7 mouse cellular contexts compared by ENCODE assay signal in the genomic region with DNA sequence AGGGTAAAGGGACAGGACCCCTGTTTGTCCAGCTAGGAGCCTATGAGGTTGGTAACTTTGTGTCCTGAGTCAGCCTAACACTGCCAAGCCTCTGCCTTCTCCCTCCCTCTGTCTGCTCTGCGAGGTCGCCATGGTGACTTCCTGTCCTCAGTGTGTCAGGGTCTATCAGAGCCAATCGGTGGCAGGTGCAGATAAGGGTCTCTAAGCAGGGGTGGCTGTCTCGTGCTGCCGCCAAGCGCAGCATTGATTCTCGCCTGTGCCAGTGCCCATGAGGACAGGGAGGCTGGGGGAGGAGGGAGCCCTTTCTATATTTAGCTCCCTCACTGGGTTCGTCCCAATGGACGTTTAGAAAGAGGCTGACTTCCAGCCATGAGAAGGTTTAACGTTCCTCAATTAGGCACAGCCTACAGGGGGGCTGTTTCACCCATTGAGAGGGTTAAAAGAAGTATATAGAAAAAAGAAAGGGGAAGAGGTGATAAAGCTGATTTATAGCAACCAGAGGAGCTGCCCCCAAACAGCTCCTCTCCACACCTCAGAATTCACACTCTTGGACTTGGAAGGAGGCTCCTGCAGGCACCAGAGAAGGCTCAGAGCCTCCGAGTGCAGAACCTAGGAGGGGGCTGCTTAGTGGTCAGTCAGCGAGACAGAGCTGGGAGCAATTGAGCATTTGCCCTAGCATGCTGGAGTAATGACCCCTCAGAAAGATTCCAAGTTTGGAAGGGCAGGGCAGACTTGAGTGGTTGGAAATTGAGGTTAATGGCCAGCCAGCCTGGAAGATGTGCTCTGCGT.
DNase-seq lines count a peak whose midpoint lies in the region; ATAC-seq lines count a peak whose summit lies in the region.

No protein-coding gene starts in this region.

- H3K9me3 ChIP-seq in limb, embryonic 12.5 days = no peaks in the 10 kb centered on the region
- no peaks in the 10 kb centered on the region for H3K9me3 ChIP-seq in limb, embryonic 10.5 days (replicated peaks)
- no peaks in the 10 kb centered on the region for H3K9me3 ChIP-seq in forebrain, embryonic 13.5 days (replicated peaks)
- H3K9me3 ChIP-seq in neural tube, embryonic 12.5 days = no peaks in the 10 kb centered on the region

- no peaks in the 10 kb centered on the region; the same call in 1 of the 2 replicates for H3K27me3 ChIP-seq in limb, embryonic 12.5 days
- no peaks in the 10 kb centered on the region for H3K27me3 ChIP-seq in limb, embryonic 10.5 days (ENCODE audit: low read depth, poor library complexity, severe bottlenecking)
- no peaks in the 10 kb centered on the region for H3K27me3 ChIP-seq in forebrain, embryonic 13.5 days
- peaks cover 5% of the 10 kb centered on the region; the same call in 1 of the 2 replicates for H3K27me3 ChIP-seq in neural tube, embryonic 12.5 days (replicated peaks)

- H3K9ac ChIP-seq in limb, embryonic 12.5 days (replicated peaks) = no peak overlapping the region
- H3K9ac ChIP-seq in forebrain, embryonic 13.5 days = no peak overlapping the region
- H3K9ac ChIP-seq in neural tube, embryonic 12.5 days = no peak overlapping the region

- 0 out of 2 replicates have a peak overlapping the region, but pooled peaks have one; percentile 11 for H3K4me2 ChIP-seq in limb, embryonic 12.5 days
- no peak overlapping the region for H3K4me2 ChIP-seq in forebrain, embryonic 13.5 days
- H3K4me2 ChIP-seq in neural tube, embryonic 12.5 days (replicated peaks) = peak overlapping the region; percentile 9; the same call in 1 of the 2 replicates

- H3K4me3 ChIP-seq in limb, embryonic 12.5 days (replicated peaks) = no peak overlapping the region
- no peak overlapping the region for H3K4me3 ChIP-seq in limb, embryonic 10.5 days
- H3K4me3 ChIP-seq in forebrain, embryonic 13.5 days = no peak overlapping the region
- H3K4me3 ChIP-seq in neural tube, embryonic 12.5 days = no peak overlapping the region

- ATAC-seq in limb, embryonic 12.5 days (ENCODE audit: insufficient number of reproducible peaks, insufficient read depth, low FRiP score, low TSS enrichment, low read depth) = no peak
- peak; percentile 80 for ATAC-seq in forebrain, embryonic 13.5 days
- ATAC-seq in neural tube, embryonic 12.5 days (ENCODE audit: low FRiP score, low read depth) = peak; percentile 89

- DNase-seq in limb, embryonic 10.5 days (ENCODE audit: low spot score) = no peak
- peak; percentile 67 to 70 for DNase-seq in heart, postnatal 10 days
- DNase-seq in lung, postnatal 14 days = no peak
- no peak for DNase-seq in spleen, postnatal 4 days (ENCODE audit: low spot score in 2 of 2)

- intact Hi-C loops in heart, postnatal 10 days (cut with DNase I) = no loop called here

- WGBS in limb, embryonic 12.5 days = 11% methylated on average over 13 of the region's 13 CpGs
- WGBS in limb, embryonic 10.5 days = 17% methylated on average over 13 of the region's 13 CpGs
- WGBS in forebrain, embryonic 13.5 days = 20% methylated on average over 13 of the region's 13 CpGs
- WGBS in neural tube, embryonic 12.5 days = 6% methylated on average over 13 of the region's 13 CpGs

- H3K27ac ChIP-seq in limb, embryonic 12.5 days = no peak overlapping the region
- H3K27ac ChIP-seq in limb, embryonic 10.5 days = no peak overlapping the region
- H3K27ac ChIP-seq in forebrain, embryonic 13.5 days = peak overlapping the region; percentile 20; the same call in 1 of the 2 replicates
- no peak overlapping the region for H3K27ac ChIP-seq in neural tube, embryonic 12.5 days

- H3K4me1 ChIP-seq in limb, embryonic 12.5 days (replicated peaks) = 0 out of 2 replicates have a peak, but pooled peaks cover 6% of the 10 kb centered on the region
- H3K4me1 ChIP-seq in limb, embryonic 10.5 days = peaks cover 14% of the 10 kb centered on the region
- peaks cover 29% of the 10 kb centered on the region for H3K4me1 ChIP-seq in forebrain, embryonic 13.5 days
- peaks cover 15% of the 10 kb centered on the region for H3K4me1 ChIP-seq in neural tube, embryonic 12.5 days

- H3K36me3 ChIP-seq in limb, embryonic 12.5 days = no peaks in the 10 kb centered on the region
- H3K36me3 ChIP-seq in limb, embryonic 10.5 days = no peaks in the 10 kb centered on the region
- H3K36me3 ChIP-seq in forebrain, embryonic 13.5 days (ENCODE audit: poor library complexity, severe bottlenecking) = no peaks in the 10 kb centered on the region
- no peaks in the 10 kb centered on the region for H3K36me3 ChIP-seq in neural tube, embryonic 12.5 days

Comparison
In these comparisons a context has a peak if more than half of its experiments do, and no peak if none do; other contexts are left out.
1. DNase-seq: peak in heart, postnatal 10 days (2 of 2); none in limb, embryonic 10.5 days (single experiment), lung, postnatal 14 days (single experiment) and spleen, postnatal 4 days (0 of 2).